Mouse (Mus musculus) G1E (cell line): ENCODE results near the gene Kif3b.

Source experiments
- CTCF ChIP-seq: IDR thresholded peaks from 2 replicates; pipeline ENCODE4 v1.5.1; 2012; ENCODE audit warnings: low read depth, low read length, inconsistent platforms, mixed read lengths
- GATA2 ChIP-seq: IDR thresholded peaks from 2 replicates; pipeline ENCODE4 v1.6.1; 2012; ENCODE audit warnings: low read depth, low read length, inconsistent platforms, borderline replicate concordance
- TAL1 ChIP-seq: conservative IDR thresholded peaks from 2 replicates; pipeline ENCODE4 v1.6.1; 2012; ENCODE audit warnings: low read depth, low read length, inconsistent platforms, mixed read lengths

- no peak for TF ChIP-seq CTCF
- no peak for TF ChIP-seq TAL1
- no peak for TF ChIP-seq GATA2
Observed at GRCm38 (mm10) chr2:153249751-153250150, 41.5 kb upstream of the Kif3b start.
